Mouse (Mus musculus) liver, postnatal 0 days (tissue): ENCODE data around the gene Nab2. TPM values are rescaled to one million over a fixed set of nuclear protein-coding genes. Genes with fewer than 3 reads are reported as not detected.

Source experiments
- ATAC-seq: fragments of 200-750 bp; cut with Nextera tagmentation; 2 replicates; pipeline ENCODE4 v1.8.0; 2017; ENCODE audit warnings: mild to moderate bottlenecking, moderate library complexity
- DNase-seq: peaks from one replicate; pipeline ENCODE4 v3.0.0-alpha.2; 2016
- H3K27ac ChIP-seq: fragments of 300-500 bp; sonication (generic); 2 replicates; pipeline ENCODE4 v1.5.1; 2014; ENCODE audit warnings: antibody characterized with exemption, moderate library complexity, mild to moderate bottlenecking, low read depth
- H3K27me3 ChIP-seq: fragments of 300-500 bp; sonication (generic); 2 replicates; pipeline ENCODE4 v1.6.1; 2014; ENCODE audit warnings: low read length, control low read depth, mixed read lengths; ENCODE audit not compliant: insufficient read depth
- H3K36me3 ChIP-seq: fragments of 300-500 bp; sonication (generic); replicated peaks from 2 replicates; pipeline ENCODE4 v1.6.1; 2014; ENCODE audit warnings: mild to moderate bottlenecking, control low read depth, low read length, moderate library complexity, mixed read lengths; ENCODE audit not compliant: insufficient read depth
- H3K4me1 ChIP-seq: fragments of 300-500 bp; sonication (generic); 2 replicates; pipeline ENCODE4 v1.6.1; 2014; ENCODE audit warnings: antibody characterized with exemption, mild to moderate bottlenecking, control low read depth; ENCODE audit not compliant: insufficient read depth
- H3K4me2 ChIP-seq: fragments of 300-500 bp; sonication (generic); 2 replicates; pipeline ENCODE4 v1.6.1; 2014; ENCODE audit warnings: low read depth, mild to moderate bottlenecking, low read length, moderate library complexity, mixed read lengths
- H3K4me3 ChIP-seq: fragments of 300-500 bp; sonication (generic); 2 replicates; pipeline ENCODE4 v1.5.1; 2014; ENCODE audit warnings: low read depth, low read length
- H3K9ac ChIP-seq: fragments of 300-500 bp; sonication (generic); replicated peaks from 2 replicates; pipeline ENCODE4 v1.6.1; 2014; ENCODE audit warnings: mild to moderate bottlenecking, moderate library complexity
- H3K9me3 ChIP-seq: fragments of 300-500 bp; sonication (generic); 2 replicates; pipeline ENCODE4 v1.6.1; 2016; ENCODE audit warnings: mild to moderate bottlenecking, control low read depth, low read length, mixed read lengths
- CTCF ChIP-seq: sonication (generic); IDR thresholded peaks from 2 replicates; pipeline ENCODE4 v1.5.1; 2016; ENCODE audit warnings: antibody characterized with exemption, low read depth
- EP300 ChIP-seq: IDR thresholded peaks from 2 replicates; pipeline ENCODE4 v1.6.1; 2016; ENCODE audit warnings: antibody characterized with exemption, low read depth, mild to moderate bottlenecking
- WGBS: fragments of 180-500 bp; shearing (Covaris S2); extraction: QIAGEN DNeasy Blood & Tissue Kit; methylation state at CpG from one replicate; pipeline ENCODE4 v1.1.7; 2014; ENCODE audit not compliant: insufficient replicate concordance; 5-methylcytosine and 5-hydroxymethylcytosine counted together
- polyA plus RNA-seq: library from polyadenylated mRNA; unstranded; fragments of >200 nt; fragmentation: Nextera tagmentation; extraction: Ambion mirVana; gene quantifications from 2 replicates; pipeline ENCODE4 v1.2.1, GENCODE M21; 2015

The Nab2 gene
- polyA plus RNA-seq, 1 experiment from 2014 or later: 2.4 TPM

DNA sequence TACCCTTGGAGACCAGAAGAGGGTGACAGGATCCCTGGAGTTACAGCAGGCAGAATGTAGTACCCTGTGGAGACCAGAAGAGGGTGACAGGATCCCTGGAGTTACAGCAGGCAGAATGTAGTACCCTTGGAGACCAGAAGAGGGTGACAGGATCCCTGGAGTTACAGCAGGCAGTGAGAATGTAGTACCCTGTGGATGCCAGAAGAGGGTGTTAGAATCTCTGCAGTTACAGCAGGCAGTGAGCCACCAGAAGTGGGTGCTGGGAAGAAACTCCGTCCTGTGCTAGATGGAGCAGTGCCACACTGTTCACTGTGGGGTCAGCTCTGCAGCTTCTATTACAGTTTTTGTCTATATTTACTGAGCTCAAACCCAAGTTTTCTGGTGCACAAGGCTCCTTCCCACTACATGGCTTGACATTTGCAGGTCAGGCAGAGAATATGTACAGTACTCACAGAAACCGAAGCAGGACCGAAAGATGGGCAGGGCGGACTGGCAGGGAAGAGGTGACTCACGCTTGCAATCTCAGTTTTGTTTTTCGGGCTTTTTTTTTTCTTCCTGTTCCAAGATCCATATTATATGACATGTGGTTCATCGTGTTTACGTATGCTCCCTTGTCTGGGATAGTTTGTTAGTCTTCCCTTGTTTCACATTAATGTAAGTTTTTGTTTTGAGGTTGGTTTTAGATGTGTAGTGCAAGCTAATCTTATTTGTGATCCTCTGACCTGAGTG, 6.6 kb upstream of the Nab2 start:
- H3K4me3 ChIP-seq: no peak overlapping the region
- H3K36me3 ChIP-seq: no peaks in the 10 kb centered on the region
- H3K4me2 ChIP-seq: no peak overlapping the region
- peak; percentile 44 for TF ChIP-seq EP300
- peak; percentile 100 for TF ChIP-seq CTCF
- H3K27me3 ChIP-seq: no peaks in the 10 kb centered on the region
- no peaks in the 10 kb centered on the region for H3K9me3 ChIP-seq
- H3K27ac ChIP-seq: 0 out of 2 replicates have a peak overlapping the region, but pooled peaks have one; percentile 46
- ATAC-seq: peak; percentile 55
- peaks cover 5% of the 10 kb centered on the region for H3K4me1 ChIP-seq
- DNase-seq: peak; percentile 81
- WGBS: 82% methylated on average over 8 of the region's 8 CpGs
- no peak overlapping the region for H3K9ac ChIP-seq

DNA sequence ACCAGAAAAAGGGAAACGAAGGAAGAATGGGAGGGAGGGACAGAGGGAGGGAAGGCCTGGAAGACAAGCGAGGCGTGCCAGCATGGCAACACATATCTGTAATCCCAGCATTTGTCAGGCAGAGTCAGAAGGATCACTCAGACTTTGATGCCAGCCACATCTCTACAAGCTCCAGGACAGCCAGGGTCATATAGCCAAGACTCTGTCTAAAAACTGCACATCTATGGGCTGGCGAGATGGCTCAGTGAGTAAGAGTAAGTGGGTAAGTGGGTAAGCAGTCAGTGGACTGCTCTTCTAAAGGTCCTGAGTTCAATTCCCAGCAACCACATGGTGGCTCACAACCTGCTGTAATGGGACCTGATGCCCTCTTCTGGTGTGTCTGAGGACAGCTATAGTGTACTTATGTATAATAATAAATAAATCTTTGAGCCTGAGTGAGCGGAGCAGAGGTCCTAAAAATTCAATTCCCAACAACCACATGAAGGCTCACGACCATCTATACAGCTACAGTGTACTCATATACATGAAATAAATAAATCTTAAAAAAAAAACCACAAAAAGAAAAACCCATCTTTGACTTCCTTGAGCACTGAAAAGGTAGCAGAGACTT, 5.8 kb upstream of the Nab2 start:
- DNase-seq: no peak
- H3K27me3 ChIP-seq: no peaks in the 10 kb centered on the region
- WGBS: 88% methylated on average over 6 of the region's 6 CpGs
- no peak overlapping the region for H3K4me2 ChIP-seq
- H3K9ac ChIP-seq: no peak overlapping the region
- no peak for ATAC-seq
- TF ChIP-seq EP300 (no peak), CTCF (no peak)
- H3K4me1 ChIP-seq: peaks cover 5% of the 10 kb centered on the region
- no peak overlapping the region for H3K27ac ChIP-seq
- H3K9me3 ChIP-seq: no peaks in the 10 kb centered on the region
- H3K36me3 ChIP-seq: no peaks in the 10 kb centered on the region
- no peak overlapping the region for H3K4me3 ChIP-seq

DNA sequence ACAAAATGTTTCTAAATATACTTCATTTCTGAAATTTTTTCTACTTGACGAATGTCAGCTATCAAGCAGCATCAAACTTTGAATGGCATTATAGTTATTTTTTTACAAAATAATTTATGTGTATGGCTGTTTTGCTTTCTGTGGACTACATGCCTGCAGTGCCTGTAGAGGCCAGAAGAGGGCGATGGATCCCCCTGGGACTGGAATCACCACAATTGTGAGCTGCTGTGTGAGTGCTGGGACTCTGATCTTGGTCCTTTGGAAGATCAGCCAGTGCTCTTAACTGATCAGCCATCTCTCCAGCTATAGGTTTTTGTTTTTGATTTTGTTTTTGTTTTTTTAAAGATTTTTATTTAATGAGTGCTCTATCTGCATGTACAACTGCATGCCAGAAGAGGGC, 2.9 kb upstream of the Nab2 start:
- Histone ChIP-seq H3K27ac (no peak overlapping the region), H3K36me3 (no peaks in the 10 kb centered on the region), H3K9me3 (no peaks in the 10 kb centered on the region), H3K4me2 (no peak overlapping the region), H3K27me3 (peaks cover 14% of the 10 kb centered on the region), H3K4me3 (no peak overlapping the region), H3K9ac (no peak overlapping the region), H3K4me1 (peaks cover 10% of the 10 kb centered on the region)
- peak; percentile 56 for DNase-seq
- TF ChIP-seq EP300 (no peak), CTCF (peak; percentile 66)
- 28% methylated on average over 2 of the region's 2 CpGs for WGBS
- no peak for ATAC-seq

DNA sequence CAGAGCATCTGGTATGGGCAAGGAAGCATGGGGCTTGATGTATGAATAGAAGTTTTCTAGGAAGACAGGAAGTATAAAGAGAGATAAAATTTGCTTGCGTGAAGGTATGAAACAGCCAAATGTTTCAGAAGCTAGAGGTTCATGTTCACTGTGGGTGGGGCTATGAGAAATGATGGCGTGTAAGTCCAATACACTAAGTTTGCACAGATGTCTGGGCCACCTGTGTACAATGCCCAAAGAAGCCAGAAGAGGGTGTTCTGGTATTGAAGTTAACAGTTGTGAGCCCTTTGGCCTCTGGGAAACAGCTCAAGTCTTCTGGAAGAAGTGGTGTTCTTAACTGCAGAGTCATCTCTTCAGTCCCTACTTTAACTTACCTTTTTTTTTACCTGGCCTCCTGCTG, 1.8 kb upstream of the Nab2 start:
- H3K9ac ChIP-seq: no peak overlapping the region
- ATAC-seq (no peak), DNase-seq (no peak)
- WGBS: 56% methylated on average over 2 of the region's 2 CpGs
- H3K27ac ChIP-seq: no peak overlapping the region
- no peak for TF ChIP-seq EP300
- TF ChIP-seq CTCF: no peak
- no peaks in the 10 kb centered on the region for H3K36me3 ChIP-seq
- H3K4me2 ChIP-seq: no peak overlapping the region
- H3K4me1 ChIP-seq: peaks cover 13% of the 10 kb centered on the region
- peaks cover 22% of the 10 kb centered on the region for H3K27me3 ChIP-seq
- H3K4me3 ChIP-seq: no peak overlapping the region
- H3K9me3 ChIP-seq: no peaks in the 10 kb centered on the region

DNA sequence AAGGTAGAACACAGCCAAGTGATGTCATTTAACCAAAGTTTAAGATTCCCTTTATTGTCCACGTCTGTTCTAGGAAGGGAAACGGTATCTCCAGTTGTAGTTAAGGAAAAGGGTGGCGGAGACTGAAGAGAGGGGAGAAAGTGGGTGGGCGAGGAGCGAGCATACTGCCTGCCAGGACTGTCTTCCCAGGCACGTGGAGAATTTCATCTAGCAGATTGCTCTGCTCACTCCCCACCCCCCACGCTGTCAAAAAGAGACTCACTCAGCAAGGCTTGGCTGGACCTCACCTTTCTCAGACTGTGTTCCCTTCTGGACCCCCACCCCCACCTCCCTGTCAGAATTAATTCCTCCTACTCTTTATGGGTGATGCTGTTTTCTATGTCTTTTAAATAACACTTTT, 802 bp upstream of the Nab2 start:
- no peaks in the 10 kb centered on the region for H3K9me3 ChIP-seq
- peak overlapping the region; percentile 95 for H3K27ac ChIP-seq
- no peak overlapping the region; the same call in 1 of the 2 replicates for H3K9ac ChIP-seq
- no peak overlapping the region for H3K4me3 ChIP-seq
- 57% methylated on average over 7 of the region's 7 CpGs for WGBS
- DNase-seq (no peak), ATAC-seq (no peak)
- H3K36me3 ChIP-seq: no peaks in the 10 kb centered on the region; the same call in 1 of the 2 replicates
- no peak for TF ChIP-seq CTCF
- TF ChIP-seq EP300: no peak
- peaks cover 23% of the 10 kb centered on the region for H3K4me1 ChIP-seq
- H3K4me2 ChIP-seq: peak overlapping the region; percentile 90
- peaks cover 28% of the 10 kb centered on the region for H3K27me3 ChIP-seq

DNA sequence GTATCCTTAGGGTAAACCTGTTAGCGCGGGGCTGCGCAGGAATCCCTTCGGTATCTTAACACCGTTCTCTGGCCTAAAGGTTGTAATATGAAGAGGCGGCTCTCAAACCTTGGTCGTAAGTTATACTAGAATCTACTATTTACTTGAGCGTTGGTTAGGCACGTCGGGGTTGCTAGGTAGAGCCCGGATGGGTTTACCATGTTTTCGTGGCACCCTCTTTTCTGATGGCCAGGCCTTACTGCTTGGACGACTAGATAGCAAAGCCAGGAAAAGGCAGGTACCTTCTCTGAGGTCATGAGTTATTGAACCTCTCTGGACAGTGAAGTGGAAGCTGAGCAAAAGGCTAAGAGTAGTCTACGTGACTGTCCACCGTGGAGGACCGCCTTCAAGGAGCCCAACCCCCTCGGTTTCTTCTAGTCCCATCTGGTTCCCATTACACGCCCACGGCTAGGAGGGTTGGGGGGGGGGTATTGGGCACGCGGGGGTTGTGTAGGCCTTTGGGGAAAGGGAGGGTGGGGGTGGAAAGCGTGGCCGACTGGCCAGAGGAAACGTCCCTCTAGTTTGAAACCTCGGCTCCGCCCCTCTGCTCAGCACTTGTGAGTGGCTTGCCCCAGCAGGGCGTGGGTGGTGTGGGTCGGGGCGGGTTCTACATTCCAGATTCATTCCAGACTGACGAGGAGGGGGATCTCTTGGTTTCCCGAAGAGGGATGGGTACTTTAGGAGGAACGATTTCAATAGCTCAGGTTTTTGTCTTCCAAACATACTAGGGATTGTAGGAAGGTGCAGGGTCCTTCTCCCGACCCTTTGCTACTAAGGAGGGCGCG, 887 bp downstream of the Nab2 start:
- peaks cover 12% of the 10 kb centered on the region; the same call in 1 of the 2 replicates for H3K36me3 ChIP-seq
- H3K4me3 ChIP-seq: peak overlapping the region; percentile 61
- no peaks in the 10 kb centered on the region for H3K9me3 ChIP-seq
- peak; percentile 64 for ATAC-seq
- H3K9ac ChIP-seq: peak overlapping the region; percentile 63
- peaks cover 39% of the 10 kb centered on the region for H3K4me1 ChIP-seq
- TF ChIP-seq EP300 (no peak), CTCF (no peak)
- WGBS: 6% methylated on average over 33 of the region's 35 CpGs
- peaks cover 28% of the 10 kb centered on the region for H3K27me3 ChIP-seq
- H3K27ac ChIP-seq: peak overlapping the region; percentile 95
- peak overlapping the region; percentile 90 for H3K4me2 ChIP-seq
- peak; percentile 83 for DNase-seq
